Mouse (Mus musculus): ENCODE measurements around the gene Rapgef1.

- TF ChIP-seq POLR2A (IDR thresholded peaks at IDR 0.05; ENCODE audit: control insufficient read depth, low read depth, low read length) (no peak), CTCF (IDR thresholded peaks at IDR 0.05; ENCODE audit: control insufficient read depth, insufficient read depth, insufficient replicate concordance, low read depth, low read length) (peak; percentile 96; the same call in 1 of the 2 replicates)
Observed at GRCm38 (mm10) chr2:29582415-29582814, 37.1 kb upstream of the Rapgef1 start.
